Comparison of ENCODE assay signal across 15 mouse cellular contexts in the genomic region with DNA sequence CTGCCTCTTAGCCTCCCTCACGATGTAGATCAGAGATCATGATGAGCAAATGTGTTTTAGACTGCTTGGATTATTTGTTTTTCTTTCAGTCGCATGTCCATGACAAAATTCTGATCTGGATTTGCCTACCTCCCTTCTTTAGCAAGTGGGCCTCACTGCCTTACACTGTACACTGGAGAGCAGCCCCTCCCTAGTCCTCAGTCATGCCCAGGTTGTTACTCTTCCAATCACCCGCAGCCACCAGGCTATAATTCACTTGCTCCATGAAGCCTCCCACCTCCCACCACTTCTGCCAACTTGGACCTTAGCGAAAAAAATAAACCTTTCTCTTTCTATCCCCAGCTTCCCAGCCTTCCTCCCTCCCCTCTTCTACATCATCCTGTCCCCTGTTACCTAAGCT.
"Had no signal": no experiment of that assay in that cellular context is flagged by ENCODE, and none has a peak within 500 bp of the region (broad histone marks: within the 10 kb centered on the region; RNA-seq: fewer than 3 reads in every experiment).

No protein-coding gene starts in this region.

- H3K4me1 ChIP-seq: stomach, embryonic 15.5 days had no signal

- H3K27me3 ChIP-seq: neural tube, embryonic 15.5 days; stomach, embryonic 15.5 days had no signal

- H3K4me3 ChIP-seq: neural tube, embryonic 15.5 days; stomach, embryonic 15.5 days had no signal

- H3K27ac ChIP-seq: neural tube, embryonic 15.5 days; stomach, embryonic 15.5 days; stomach, postnatal 0 days had no signal

- H3K36me3 ChIP-seq: neural tube, embryonic 15.5 days; stomach, embryonic 15.5 days had no signal

- DNase-seq: retina, postnatal 1 day; right cerebral cortex, adult 18-20 months; right cerebral cortex, postnatal 14 days; right cerebral cortex, postnatal 25 days; right cerebral cortex, postnatal 4 days; spleen, adult 18-20 months; thymus, adult 18-20 months; thymus, adult 2 months; thymus, postnatal 14 days; thymus, postnatal 25 days; thymus, postnatal 36 days; thymus, postnatal 4 days had no signal

- H3K9ac ChIP-seq: neural tube, embryonic 15.5 days; stomach, embryonic 15.5 days had no signal

- H3K9me3 ChIP-seq: neural tube, embryonic 15.5 days; stomach, embryonic 15.5 days had no signal

- H3K4me2 ChIP-seq: neural tube, embryonic 15.5 days; stomach, embryonic 15.5 days had no signal
